Mouse (Mus musculus) spleen, adult 2 months (tissue): ENCODE results near the gene Cd44.

Experiments used
- CTCF ChIP-seq: fragments of 200-500 bp; IDR thresholded peaks from 2 replicates; pipeline ENCODE4 v1.5.1; 2011; ENCODE audit warnings: mild to moderate bottlenecking, inconsistent platforms; ENCODE audit not compliant: insufficient read depth, insufficient read length, insufficient replicate concordance; ENCODE audit errors: extremely low read depth
- POLR2A ChIP-seq: fragments of 200-500 bp; IDR thresholded peaks from 2 replicates; pipeline ENCODE4 v1.6.1; 2011; ENCODE audit warnings: low read depth, low read length, inconsistent platforms

GRCm38 (mm10) chr2:102820790-102821189 lies 80.7 kb downstream of the Cd44 start:
- TF ChIP-seq POLR2A (no peak), CTCF (no peak)
